Mouse (Mus musculus) forebrain, embryonic 16.5 days (tissue): ENCODE results near the gene Cirbp. TPM values are rescaled to one million over a fixed set of nuclear protein-coding genes. Genes with fewer than 3 reads are reported as not detected.
A peak's percentile ranks its signal among the peaks of the same experiment; 100 is the strongest.

ENCODE experiments used
- ATAC-seq: fragments of 200-750 bp; cut with Nextera tagmentation; 2 replicates; pipeline ENCODE4 v1.8.0; 2017; ENCODE audit warnings: mild to moderate bottlenecking, moderate library complexity
- H3K27ac ChIP-seq: fragments of 300-500 bp; sonication (generic); 2 replicates; pipeline ENCODE4 v1.5.1; 2014; ENCODE audit warnings: low read length, control low read depth
- H3K27me3 ChIP-seq: fragments of 300-500 bp; sonication (generic); replicated peaks from 2 replicates; pipeline ENCODE4 v1.6.1; 2014; ENCODE audit warnings: low read length; ENCODE audit not compliant: control insufficient read depth, insufficient read depth
- H3K36me3 ChIP-seq: fragments of 300-500 bp; sonication (generic); 2 replicates; pipeline ENCODE4 v1.6.1; 2014; ENCODE audit not compliant: control insufficient read depth, insufficient read depth
- H3K4me1 ChIP-seq: fragments of 300-500 bp; sonication (generic); replicated peaks from 2 replicates; pipeline ENCODE4 v1.6.1; 2014; ENCODE audit warnings: low read length; ENCODE audit not compliant: control insufficient read depth, insufficient read depth
- H3K4me2 ChIP-seq: fragments of 300-500 bp; sonication (generic); 2 replicates; pipeline ENCODE4 v1.6.1; 2014; ENCODE audit warnings: mild to moderate bottlenecking, low read length, control low read depth
- H3K4me3 ChIP-seq: fragments of 300-500 bp; sonication (generic); replicated peaks from 2 replicates; pipeline ENCODE4 v1.5.1; 2014; ENCODE audit warnings: mild to moderate bottlenecking, low read length, control low read depth
- H3K9ac ChIP-seq: fragments of 300-500 bp; sonication (generic); replicated peaks from 2 replicates; pipeline ENCODE4 v1.6.1; 2014; ENCODE audit warnings: low read depth, low read length, control low read depth
- H3K9me3 ChIP-seq: fragments of 300-500 bp; sonication (generic); 2 replicates; pipeline ENCODE4 v1.6.1; 2016; ENCODE audit warnings: low read length; ENCODE audit not compliant: control insufficient read depth
- WGBS: fragments of 180-500 bp; shearing (Covaris S2); extraction: QIAGEN DNeasy Blood & Tissue Kit; methylation state at CpG from one replicate; pipeline ENCODE4 v1.1.7; 2014; 5-methylcytosine and 5-hydroxymethylcytosine counted together
- polyA plus RNA-seq: library from polyadenylated mRNA; unstranded; fragments of >200 nt; fragmentation: Nextera tagmentation; extraction: Ambion mirVana; gene quantifications from 2 replicates; pipeline ENCODE4 v1.2.1, GENCODE M21; 2015

Cirbp gene
- polyA plus RNA-seq, 1 experiment from 2014 or later: 335 TPM

GRCm38 (mm10) chr10:80193976-80194375 is 28.2 kb downstream of the Cirbp start:
- no peak overlapping the region for H3K9ac ChIP-seq
- H3K4me1 ChIP-seq: peaks cover 20% of the 10 kb centered on the region
- no peak for ATAC-seq
- H3K9me3 ChIP-seq: no peaks in the 10 kb centered on the region
- H3K36me3 ChIP-seq: peaks cover under 1% of the 10 kb centered on the region; the same call in 1 of the 2 replicates
- H3K4me3 ChIP-seq: no peak overlapping the region
- H3K27ac ChIP-seq: no peak overlapping the region
- 64% methylated on average over 6 of the region's 6 CpGs for WGBS
- H3K4me2 ChIP-seq: no peak overlapping the region
- no peaks in the 10 kb centered on the region for H3K27me3 ChIP-seq

GRCm38 (mm10) chr10:80194441-80194840 is 28.7 kb downstream of the Cirbp start:
- Histone ChIP-seq H3K27ac (no peak overlapping the region), H3K36me3 (no peaks in the 10 kb centered on the region), H3K27me3 (no peaks in the 10 kb centered on the region), H3K4me3 (no peak overlapping the region), H3K4me2 (no peak overlapping the region), H3K4me1 (peaks cover 17% of the 10 kb centered on the region), H3K9me3 (no peaks in the 10 kb centered on the region), H3K9ac (no peak overlapping the region)
- 17% methylated on average over 8 of the region's 8 CpGs for WGBS
- ATAC-seq: no peak

GRCm38 (mm10) chr10:80196167-80196566 is 30.4 kb downstream of the Cirbp start:
- Histone ChIP-seq H3K27me3 (no peaks in the 10 kb centered on the region), H3K9ac (no peak overlapping the region), H3K4me2 (no peak overlapping the region), H3K4me3 (no peak overlapping the region), H3K9me3 (no peaks in the 10 kb centered on the region), H3K27ac (no peak overlapping the region), H3K36me3 (no peaks in the 10 kb centered on the region), H3K4me1 (no peaks in the 10 kb centered on the region)
- WGBS: 88% methylated on average over 1 of the region's 1 CpGs
- ATAC-seq: no peak

- Histone ChIP-seq H3K27ac (no peak overlapping the region), H3K4me2 (no peak overlapping the region), H3K4me1 (no peaks in the 10 kb centered on the region), H3K4me3 (no peak overlapping the region), H3K9me3 (no peaks in the 10 kb centered on the region), H3K9ac (no peak overlapping the region), H3K36me3 (no peaks in the 10 kb centered on the region), H3K27me3 (no peaks in the 10 kb centered on the region)
- no peak for ATAC-seq
- 44% methylated on average over 33 of the region's 33 CpGs for WGBS
Observed at GRCm38 (mm10) chr10:80196778-80197581, 31.2 kb downstream of the Cirbp start.

DNA sequence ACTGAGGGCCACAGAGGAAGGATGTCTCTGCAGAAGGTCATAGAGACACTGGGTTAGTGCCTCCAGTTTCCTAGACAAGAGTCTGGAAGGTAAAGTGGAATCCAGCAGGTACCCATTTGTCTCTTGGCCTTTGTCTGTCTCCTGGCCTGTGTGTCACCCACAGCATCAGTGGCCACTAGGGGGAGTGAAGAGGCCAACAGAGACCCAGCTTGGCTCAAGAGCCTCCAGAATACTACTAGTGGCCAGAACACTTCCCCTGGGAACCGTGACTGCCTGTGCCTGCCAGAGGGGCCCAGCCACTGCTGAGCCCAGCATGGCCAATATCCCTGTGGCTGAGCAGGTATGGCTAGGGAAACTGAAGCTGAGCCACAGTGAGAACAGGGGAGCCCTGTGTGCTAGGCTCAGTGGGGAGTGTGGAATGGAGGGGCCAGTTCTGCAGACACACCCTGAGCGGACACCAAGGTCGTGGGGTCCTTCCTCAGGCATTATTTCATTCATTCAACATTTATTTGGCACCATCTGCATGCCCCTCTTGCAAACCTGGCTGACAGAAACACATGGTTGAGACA is 33.7 kb downstream of the Cirbp start:
- WGBS: 56% methylated on average over 3 of the region's 3 CpGs
- Histone ChIP-seq H3K36me3 (no peaks in the 10 kb centered on the region), H3K27ac (no peak overlapping the region), H3K4me1 (0 out of 2 replicates have a peak, but pooled peaks cover 4% of the 10 kb centered on the region), H3K9ac (no peak overlapping the region), H3K27me3 (no peaks in the 10 kb centered on the region), H3K9me3 (no peaks in the 10 kb centered on the region), H3K4me3 (no peak overlapping the region), H3K4me2 (no peak overlapping the region)
- peak; percentile 80 for ATAC-seq

GRCm38 (mm10) chr10:80200485-80200884 is 34.7 kb downstream of the Cirbp start:
- H3K4me2 ChIP-seq: no peak overlapping the region
- 0 out of 2 replicates have a peak, but pooled peaks cover 4% of the 10 kb centered on the region for H3K4me1 ChIP-seq
- ATAC-seq: no peak
- H3K9ac ChIP-seq: no peak overlapping the region
- no peaks in the 10 kb centered on the region for H3K36me3 ChIP-seq
- WGBS: 80% methylated on average over 6 of the region's 6 CpGs
- no peak overlapping the region for H3K4me3 ChIP-seq
- no peak overlapping the region for H3K27ac ChIP-seq
- no peaks in the 10 kb centered on the region for H3K9me3 ChIP-seq
- H3K27me3 ChIP-seq: no peaks in the 10 kb centered on the region

DNA sequence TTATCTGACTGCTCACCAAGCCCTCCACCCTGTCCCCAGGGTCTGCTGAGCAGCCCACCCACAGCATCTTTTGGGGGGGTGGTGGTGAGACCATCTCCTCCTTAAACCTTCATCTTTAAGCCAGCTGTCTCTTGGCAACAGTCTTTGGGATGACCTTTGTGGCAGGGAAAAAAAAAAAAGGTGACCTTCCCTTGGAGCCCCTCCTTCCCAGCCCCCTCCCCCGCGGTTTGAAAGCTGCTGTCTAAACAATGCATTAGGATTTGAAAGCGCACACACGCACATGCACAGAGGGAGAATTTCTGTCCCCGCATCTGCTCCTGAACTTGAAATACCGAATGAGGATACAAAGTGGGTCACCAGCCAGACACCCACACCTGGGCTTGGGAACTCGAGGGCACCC is 38.3 kb downstream of the Cirbp start:
- peak overlapping the region; percentile 25; the same call in 1 of the 2 replicates for H3K27ac ChIP-seq

GRCm38 (mm10) chr10:80207201-80207600 is 41.4 kb downstream of the Cirbp start:
- Histone ChIP-seq H3K9ac (no peak overlapping the region), H3K4me3 (no peak overlapping the region), H3K9me3 (no peaks in the 10 kb centered on the region), H3K4me2 (no peak overlapping the region), H3K27ac (no peak overlapping the region), H3K4me1 (peaks cover 14% of the 10 kb centered on the region), H3K27me3 (no peaks in the 10 kb centered on the region), H3K36me3 (no peaks in the 10 kb centered on the region)
- no peak for ATAC-seq
- WGBS: 85% methylated on average over 1 of the region's 1 CpGs

More for the DNA sequence above, 38.3 kb downstream of the Cirbp start:
- no peak for ATAC-seq
- Histone ChIP-seq H3K27me3 (no peaks in the 10 kb centered on the region), H3K36me3 (no peaks in the 10 kb centered on the region), H3K4me3 (no peak overlapping the region), H3K4me2 (no peak overlapping the region), H3K4me1 (peaks cover 10% of the 10 kb centered on the region), H3K9ac (no peak overlapping the region), H3K9me3 (no peaks in the 10 kb centered on the region)
- 6% methylated on average over 7 of the region's 7 CpGs for WGBS

- Histone ChIP-seq H3K36me3 (no peaks in the 10 kb centered on the region), H3K4me2 (no peak overlapping the region), H3K4me3 (no peak overlapping the region), H3K4me1 (peaks cover 14% of the 10 kb centered on the region), H3K9me3 (no peaks in the 10 kb centered on the region), H3K9ac (no peak overlapping the region), H3K27ac (no peak overlapping the region), H3K27me3 (no peaks in the 10 kb centered on the region)
- no peak for ATAC-seq
- WGBS: 48% methylated on average over 10 of the region's 10 CpGs
Observed at GRCm38 (mm10) chr10:80207676-80208075, 41.9 kb downstream of the Cirbp start.
